Mouse (Mus musculus): ENCODE measurements at regions not wholly inside any gene's neighbourhood (a gene's known extent, or its start where the extent isn't known, plus 50 kb on each side); places are given as distances from the start of the nearest gene placed in this dataset.

GRCm38 (mm10) chr14:24924561-24924960 lies 437.6 kb downstream of the Rps24 start:
- Histone ChIP-seq H3K27ac (no peak overlapping the region), H3K4me3 (no peak overlapping the region)
- intact Hi-C loops (cut with DNase I): no loop called here
- DNase-seq: no peak
- no peak for TF ChIP-seq CTCF (IDR thresholded peaks at IDR 0.05)

- intact Hi-C loops (cut with DNase I): no loop called here
- Histone ChIP-seq H3K4me3 (no peak overlapping the region), H3K27ac (no peak overlapping the region)
- DNase-seq: no peak
- TF ChIP-seq CTCF (IDR thresholded peaks at IDR 0.05): no peak
These were observed 439.4 kb downstream of the Rps24 start for GRCm38 (mm10) chr14:24926086-24927048.

GRCm38 (mm10) chr14:24928726-24929125 lies 441.8 kb downstream of the Rps24 start:
- Histone ChIP-seq H3K4me3 (no peak overlapping the region), H3K27ac (no peak overlapping the region)
- DNase-seq: no peak
- intact Hi-C loops (cut with DNase I): no loop called here
- no peak for TF ChIP-seq CTCF (IDR thresholded peaks at IDR 0.05)

GRCm38 (mm10) chr14:24930251-24930650 lies 443.3 kb downstream of the Rps24 start:
- no peak overlapping the region for H3K27ac ChIP-seq
- intact Hi-C loops (cut with DNase I): no loop called here
- no peak for TF ChIP-seq CTCF (IDR thresholded peaks at IDR 0.05)
- no peak for DNase-seq
- H3K4me3 ChIP-seq: no peak overlapping the region

GRCm38 (mm10) chr14:24937876-24938275 lies 451.0 kb downstream of the Rps24 start:
- no peak overlapping the region for H3K4me3 ChIP-seq
- no peak for TF ChIP-seq CTCF (IDR thresholded peaks at IDR 0.05)
- DNase-seq: no peak
- intact Hi-C loops (cut with DNase I): no loop called here
- H3K27ac ChIP-seq: no peak overlapping the region

- H3K4me3 ChIP-seq: no peak overlapping the region
- DNase-seq: no peak
- H3K27ac ChIP-seq: no peak overlapping the region
- intact Hi-C loops (cut with DNase I): no loop called here
- TF ChIP-seq CTCF (IDR thresholded peaks at IDR 0.05): no peak
These were observed 452.1 kb downstream of the Rps24 start for GRCm38 (mm10) chr14:24939068-24939467.

- H3K4me3 ChIP-seq: no peak overlapping the region
- TF ChIP-seq CTCF (IDR thresholded peaks at IDR 0.05): peak; percentile 11; the same call in 1 of the 2 replicates
- intact Hi-C loops (cut with DNase I): no loop called here
- no peak overlapping the region for H3K27ac ChIP-seq
- peak; percentile 51 for DNase-seq
These were observed 452.7 kb downstream of the Rps24 start for GRCm38 (mm10) chr14:24939476-24940200.

GRCm38 (mm10) chr14:24945716-24946115 lies 458.8 kb downstream of the Rps24 start:
- intact Hi-C loops (cut with DNase I): no loop called here
- TF ChIP-seq CTCF (IDR thresholded peaks at IDR 0.05): peak; percentile 30; the same call in 1 of the 2 replicates
- H3K27ac ChIP-seq: no peak overlapping the region
- no peak overlapping the region for H3K4me3 ChIP-seq
- no peak for DNase-seq

- intact Hi-C loops (cut with DNase I): no loop called here
- no peak for DNase-seq
- H3K27ac ChIP-seq: no peak overlapping the region
- no peak overlapping the region for H3K4me3 ChIP-seq
- no peak; the same call in 1 of the 2 replicates for TF ChIP-seq CTCF (IDR thresholded peaks at IDR 0.05)
These were observed 460.2 kb downstream of the Rps24 start for GRCm38 (mm10) chr14:24947084-24947483.

GRCm38 (mm10) chr14:24955891-24956410 lies 469.0 kb downstream of the Rps24 start:
- Histone ChIP-seq H3K4me3 (no peak overlapping the region), H3K27ac (no peak overlapping the region)
- no peak for DNase-seq
- no peak for TF ChIP-seq CTCF (IDR thresholded peaks at IDR 0.05)
- intact Hi-C loops (cut with DNase I): no loop called here

GRCm38 (mm10) chr14:24956528-24957210 lies 469.7 kb downstream of the Rps24 start:
- intact Hi-C loops (cut with DNase I): no loop called here
- DNase-seq: no peak
- Histone ChIP-seq H3K4me3 (no peak overlapping the region), H3K27ac (no peak overlapping the region)
- TF ChIP-seq CTCF (IDR thresholded peaks at IDR 0.05): no peak

GRCm38 (mm10) chr14:24957392-24957791 lies 470.5 kb downstream of the Rps24 start:
- intact Hi-C loops (cut with DNase I): no loop called here
- Histone ChIP-seq H3K4me3 (no peak overlapping the region), H3K27ac (no peak overlapping the region)
- no peak for TF ChIP-seq CTCF (IDR thresholded peaks at IDR 0.05)
- DNase-seq: no peak
